Mouse (Mus musculus): Measurements from ENCODE around the gene Cyp4f13. TPM values are rescaled to one million over a fixed set of nuclear protein-coding genes. Genes with fewer than 3 reads are reported as not detected.

The Cyp4f13 gene
- polyA plus RNA-seq, 1 experiment from 2014 or later: 8.5 TPM

- ATAC-seq (ENCODE audit: insufficient read depth): peak; percentile 59
- Histone ChIP-seq H3K9ac (peak overlapping the region; percentile 76), H3K4me2 (peak overlapping the region; percentile 84), H3K36me3 (ENCODE audit: insufficient read depth) (no peaks in the 10 kb centered on the region), H3K27me3 (ENCODE audit: insufficient read depth, low read length) (no peaks in the 10 kb centered on the region), H3K9me3 (ENCODE audit: low read depth, low read length) (no peaks in the 10 kb centered on the region), H3K4me3 (ENCODE audit: low read depth, low read length) (peak overlapping the region; percentile 80), H3K27ac (ENCODE audit: low read depth) (peak overlapping the region; percentile 93), H3K4me1 (ENCODE audit: insufficient read depth) (peaks cover 15% of the 10 kb centered on the region)
- DNase-seq: no peak
- WGBS: under 1% methylated on average over 14 of the region's 14 CpGs
- no peak for TF ChIP-seq CTCF (IDR thresholded peaks at IDR 0.05; ENCODE audit: low read depth)
These were observed 18.0 kb upstream of the Cyp4f13 start for GRCm38 (mm10) chr17:32965253-32965622.

GRCm38 (mm10) chr17:32951441-32951840 is 4.2 kb upstream of the Cyp4f13 start:
- Histone ChIP-seq H3K36me3 (ENCODE audit: insufficient read depth) (no peaks in the 10 kb centered on the region), H3K27ac (ENCODE audit: low read depth) (no peak overlapping the region), H3K4me3 (ENCODE audit: low read depth, low read length) (no peak overlapping the region), H3K27me3 (ENCODE audit: insufficient read depth, low read length) (no peaks in the 10 kb centered on the region), H3K4me1 (ENCODE audit: insufficient read depth) (0 out of 2 replicates have a peak, but pooled peaks cover 4% of the 10 kb centered on the region), H3K9me3 (ENCODE audit: low read depth, low read length) (no peaks in the 10 kb centered on the region), H3K4me2 (no peak overlapping the region), H3K9ac (no peak overlapping the region)
- TF ChIP-seq CTCF (IDR thresholded peaks at IDR 0.05; ENCODE audit: low read depth): peak; percentile 80
- ATAC-seq (ENCODE audit: insufficient read depth): no peak
- WGBS: 38% methylated on average over 16 of the region's 16 CpGs
- DNase-seq: peak; percentile 87

- ATAC-seq (ENCODE audit: insufficient read depth): no peak
- Histone ChIP-seq H3K36me3 (ENCODE audit: insufficient read depth) (no peaks in the 10 kb centered on the region), H3K4me2 (no peak overlapping the region), H3K4me1 (ENCODE audit: insufficient read depth) (0 out of 2 replicates have a peak, but pooled peaks cover 4% of the 10 kb centered on the region), H3K27ac (ENCODE audit: low read depth) (no peak overlapping the region), H3K27me3 (ENCODE audit: insufficient read depth, low read length) (no peaks in the 10 kb centered on the region), H3K9me3 (ENCODE audit: low read depth, low read length) (no peaks in the 10 kb centered on the region), H3K4me3 (ENCODE audit: low read depth, low read length) (no peak overlapping the region), H3K9ac (no peak overlapping the region)
- TF ChIP-seq CTCF (IDR thresholded peaks at IDR 0.05; ENCODE audit: low read depth): no peak
- WGBS: 77% methylated on average over 11 of the region's 11 CpGs
- no peak for DNase-seq
These were observed 3.8 kb upstream of the Cyp4f13 start for GRCm38 (mm10) chr17:32951006-32951405.

GRCm38 (mm10) chr17:32950136-32950535 is 2.9 kb upstream of the Cyp4f13 start:
- WGBS: 86% methylated on average over 3 of the region's 3 CpGs
- Histone ChIP-seq H3K27ac (ENCODE audit: low read depth) (no peak overlapping the region), H3K4me1 (ENCODE audit: insufficient read depth) (0 out of 2 replicates have a peak, but pooled peaks cover 4% of the 10 kb centered on the region), H3K27me3 (ENCODE audit: insufficient read depth, low read length) (no peaks in the 10 kb centered on the region), H3K36me3 (ENCODE audit: insufficient read depth) (no peaks in the 10 kb centered on the region), H3K4me2 (no peak overlapping the region), H3K9ac (no peak overlapping the region), H3K4me3 (ENCODE audit: low read depth, low read length) (no peak overlapping the region), H3K9me3 (ENCODE audit: low read depth, low read length) (no peaks in the 10 kb centered on the region)
- ATAC-seq (ENCODE audit: insufficient read depth) (no peak), DNase-seq (no peak)
- no peak for TF ChIP-seq CTCF (IDR thresholded peaks at IDR 0.05; ENCODE audit: low read depth)

GRCm38 (mm10) chr17:32946716-32947115 is 486 bp downstream of the Cyp4f13 start:
- no peak for TF ChIP-seq CTCF (IDR thresholded peaks at IDR 0.05; ENCODE audit: low read depth)
- H3K27ac ChIP-seq (ENCODE audit: low read depth): peak overlapping the region; percentile 82
- peak overlapping the region; percentile 67 for H3K9ac ChIP-seq
- WGBS: 50% methylated on average over 9 of the region's 9 CpGs
- H3K4me2 ChIP-seq: peak overlapping the region; percentile 86
- DNase-seq: no peak
- no peaks in the 10 kb centered on the region for H3K36me3 ChIP-seq (ENCODE audit: insufficient read depth)
- no peak for ATAC-seq (ENCODE audit: insufficient read depth)
- H3K9me3 ChIP-seq (ENCODE audit: low read depth, low read length): no peaks in the 10 kb centered on the region
- no peaks in the 10 kb centered on the region for H3K27me3 ChIP-seq (ENCODE audit: insufficient read depth, low read length)
- H3K4me1 ChIP-seq (ENCODE audit: insufficient read depth): 0 out of 2 replicates have a peak, but pooled peaks cover 4% of the 10 kb centered on the region
- peak overlapping the region; percentile 62 for H3K4me3 ChIP-seq (ENCODE audit: low read depth, low read length)

- peak; percentile 15; the same call in 1 of the 2 replicates for TF ChIP-seq CTCF (IDR thresholded peaks at IDR 0.05; ENCODE audit: low read depth)
- no peak for DNase-seq
These were observed 2.7 kb downstream of the Cyp4f13 start for GRCm38 (mm10) chr17:32944402-32945035.

GRCm38 (mm10) chr17:32943661-32944060 is 3.5 kb downstream of the Cyp4f13 start:
- ATAC-seq (ENCODE audit: insufficient read depth): no peak
- Histone ChIP-seq H3K4me3 (ENCODE audit: low read depth, low read length) (no peak overlapping the region), H3K4me2 (no peak overlapping the region), H3K9ac (no peak overlapping the region), H3K9me3 (ENCODE audit: low read depth, low read length) (no peaks in the 10 kb centered on the region), H3K27ac (ENCODE audit: low read depth) (no peak overlapping the region), H3K27me3 (ENCODE audit: insufficient read depth, low read length) (no peaks in the 10 kb centered on the region), H3K4me1 (ENCODE audit: insufficient read depth) (0 out of 2 replicates have a peak, but pooled peaks cover 4% of the 10 kb centered on the region), H3K36me3 (ENCODE audit: insufficient read depth) (no peaks in the 10 kb centered on the region)
- no peak for DNase-seq
- WGBS: 90% methylated on average over 3 of the region's 3 CpGs
- TF ChIP-seq CTCF (IDR thresholded peaks at IDR 0.05; ENCODE audit: low read depth): no peak

More at GRCm38 (mm10) chr17:32944402-32945035, 2.7 kb downstream of the Cyp4f13 start:
- Histone ChIP-seq H3K36me3 (ENCODE audit: insufficient read depth) (no peaks in the 10 kb centered on the region), H3K27ac (ENCODE audit: low read depth) (no peak overlapping the region), H3K27me3 (ENCODE audit: insufficient read depth, low read length) (no peaks in the 10 kb centered on the region), H3K9me3 (ENCODE audit: low read depth, low read length) (no peaks in the 10 kb centered on the region), H3K4me2 (no peak overlapping the region), H3K4me3 (ENCODE audit: low read depth, low read length) (no peak overlapping the region), H3K4me1 (ENCODE audit: insufficient read depth) (0 out of 2 replicates have a peak, but pooled peaks cover 4% of the 10 kb centered on the region), H3K9ac (no peak overlapping the region)
- ATAC-seq (ENCODE audit: insufficient read depth): no peak
- WGBS: 70% methylated on average over 3 of the region's 3 CpGs
